Mouse (Mus musculus) hindbrain, embryonic 12.5 days (tissue): ENCODE measurements around the gene Snapc4. TPM values are rescaled to one million over a fixed set of nuclear protein-coding genes. Genes with fewer than 3 reads are reported as not detected.
A peak's percentile ranks its signal among the peaks of the same experiment; 100 is the strongest.

Experiments
- ATAC-seq: fragments of 200-750 bp; cut with Nextera tagmentation; 2 replicates; pipeline ENCODE4 v1.8.0; 2017; ENCODE audit warnings: moderate TSS enrichment; ENCODE audit not compliant: low FRiP score
- H3K27ac ChIP-seq: fragments of 300-500 bp; sonication (generic); 2 replicates; pipeline ENCODE4 v1.5.1; 2016; ENCODE audit warnings: mild to moderate bottlenecking
- H3K27me3 ChIP-seq: fragments of 300-500 bp; sonication (generic); 2 replicates; pipeline ENCODE4 v1.6.1; 2016; ENCODE audit warnings: mild to moderate bottlenecking
- H3K36me3 ChIP-seq: fragments of 300-500 bp; sonication (generic); 2 replicates; pipeline ENCODE4 v1.6.1; 2016; ENCODE audit warnings: mild to moderate bottlenecking
- H3K4me1 ChIP-seq: fragments of 300-500 bp; sonication (generic); 2 replicates; pipeline ENCODE4 v1.6.1; 2016
- H3K4me2 ChIP-seq: fragments of 300-500 bp; sonication (generic); replicated peaks from 2 replicates; pipeline ENCODE4 v1.6.1; 2016; ENCODE audit warnings: mild to moderate bottlenecking
- H3K4me3 ChIP-seq: fragments of 300-500 bp; sonication (generic); 2 replicates; pipeline ENCODE4 v1.5.1; 2016; ENCODE audit warnings: mild to moderate bottlenecking
- H3K9ac ChIP-seq: fragments of 300-500 bp; sonication (generic); 2 replicates; pipeline ENCODE4 v1.6.1; 2016; ENCODE audit warnings: mild to moderate bottlenecking, moderate library complexity
- H3K9me3 ChIP-seq: fragments of 300-500 bp; sonication (generic); replicated peaks from 2 replicates; pipeline ENCODE4 v1.6.1; 2016; ENCODE audit warnings: mild to moderate bottlenecking
- WGBS: fragments of 180-500 bp; shearing (Covaris S2); methylation state at CpG from one replicate; pipeline ENCODE4 v1.1.7; 2016; 5-methylcytosine and 5-hydroxymethylcytosine counted together
- polyA plus RNA-seq: library from polyadenylated mRNA; unstranded; fragments of >200 nt; fragmentation: Nextera tagmentation; extraction: Ambion mirVana; gene quantifications from 2 replicates; pipeline ENCODE4 v1.2.1, GENCODE M21; 2016

Gene Snapc4
- polyA plus RNA-seq, 1 experiment from 2014 or later, result 37.3 TPM

DNA sequence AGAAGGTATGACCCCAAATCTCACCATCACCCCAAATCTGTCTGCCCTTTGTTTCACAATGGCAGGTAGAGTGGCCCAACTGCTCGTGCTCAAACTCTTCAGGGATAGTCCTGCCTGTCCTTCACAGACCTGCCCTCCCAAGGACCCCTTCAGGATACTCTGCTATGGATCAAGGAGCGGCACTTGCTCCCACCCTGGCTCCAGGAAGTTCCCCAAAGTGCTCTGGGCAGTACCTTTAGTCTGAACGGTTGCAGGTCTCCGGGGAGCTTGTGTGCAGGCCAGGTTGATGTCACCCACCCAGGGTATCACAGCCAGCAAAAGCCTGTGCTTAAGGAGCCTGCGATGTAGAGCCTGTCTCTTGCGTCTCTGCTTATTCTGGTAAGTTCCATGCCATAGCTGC, 12.5 kb downstream of the Snapc4 start:
- Histone ChIP-seq H3K9me3 (no peaks in the 10 kb centered on the region), H3K4me2 (no peak overlapping the region), H3K27me3 (no peaks in the 10 kb centered on the region), H3K36me3 (peaks cover 94% of the 10 kb centered on the region), H3K4me1 (no peaks in the 10 kb centered on the region), H3K4me3 (no peak overlapping the region), H3K27ac (no peak overlapping the region), H3K9ac (no peak overlapping the region)
- ATAC-seq, result no peak
- WGBS, result 89% methylated on average over 6 of the region's 6 CpGs

DNA sequence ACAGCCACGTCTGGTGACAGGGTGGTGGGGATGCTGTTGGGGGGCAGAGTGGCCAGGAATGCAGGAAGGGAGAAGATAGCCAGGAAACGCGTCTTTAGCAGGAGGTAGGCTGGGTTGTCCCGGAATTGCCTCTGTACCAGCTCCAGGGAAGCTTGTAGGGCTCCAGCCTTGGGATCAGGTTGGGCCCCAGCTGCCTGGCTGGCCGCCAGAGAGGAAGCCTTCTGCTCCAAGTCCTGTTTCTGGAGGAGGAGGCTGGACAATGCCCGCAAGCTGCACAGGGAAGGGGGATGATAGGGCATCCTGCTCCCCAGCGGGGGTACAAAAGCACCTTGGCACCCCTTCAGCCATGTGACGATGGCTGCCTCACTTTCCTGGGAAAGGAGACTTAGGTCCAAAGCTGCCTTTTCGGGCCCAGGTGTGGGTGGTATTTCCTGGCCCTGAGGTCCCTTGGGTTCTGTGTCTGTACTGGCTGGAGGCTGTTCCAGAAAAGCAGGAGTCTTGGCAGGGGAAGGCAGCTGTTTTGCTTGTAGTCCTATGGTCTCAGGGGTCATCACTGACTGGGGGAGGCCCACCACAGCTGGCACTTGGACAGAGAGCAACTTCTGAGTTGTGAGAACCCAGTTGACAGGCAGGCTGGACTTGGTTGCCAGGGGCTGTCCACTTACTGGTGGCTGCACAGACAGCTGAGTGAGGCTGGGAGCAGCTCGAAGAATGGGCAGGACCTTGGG, 15.6 kb downstream of the Snapc4 start:
- Histone ChIP-seq H3K27me3 (no peaks in the 10 kb centered on the region), H3K4me1 (no peaks in the 10 kb centered on the region), H3K4me3 (no peak overlapping the region), H3K9me3 (no peaks in the 10 kb centered on the region), H3K27ac (no peak overlapping the region), H3K4me2 (no peak overlapping the region), H3K36me3 (peaks cover 75% of the 10 kb centered on the region), H3K9ac (no peak overlapping the region)
- WGBS, result 86% methylated on average over 10 of the region's 10 CpGs
- no peak for ATAC-seq

DNA sequence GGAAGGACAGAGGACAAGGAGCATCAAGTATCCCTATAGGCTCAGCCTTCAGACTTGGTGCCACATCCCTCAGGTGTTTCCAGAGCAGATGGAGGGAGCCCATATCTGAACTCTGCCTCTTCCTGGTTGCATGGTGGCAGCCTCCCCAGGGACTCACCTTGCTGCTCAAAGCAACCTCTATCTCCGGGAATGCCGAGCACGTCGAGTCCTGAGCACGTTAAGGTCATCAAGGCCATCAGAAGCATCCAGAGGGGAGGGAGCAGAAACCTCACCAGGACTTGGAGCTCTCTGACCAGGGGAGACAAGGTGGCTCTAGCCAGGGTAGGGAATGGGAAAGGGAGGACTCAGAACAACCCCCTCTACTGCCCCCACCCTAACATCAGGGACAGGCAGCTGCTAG, 17.0 kb downstream of the Snapc4 start:
- Histone ChIP-seq H3K9ac (no peak overlapping the region), H3K4me1 (no peaks in the 10 kb centered on the region), H3K27ac (no peak overlapping the region), H3K36me3 (peaks cover 61% of the 10 kb centered on the region), H3K27me3 (no peaks in the 10 kb centered on the region), H3K4me2 (no peak overlapping the region), H3K4me3 (no peak overlapping the region), H3K9me3 (no peaks in the 10 kb centered on the region)
- no peak for ATAC-seq
- WGBS, result 87% methylated on average over 5 of the region's 5 CpGs

DNA sequence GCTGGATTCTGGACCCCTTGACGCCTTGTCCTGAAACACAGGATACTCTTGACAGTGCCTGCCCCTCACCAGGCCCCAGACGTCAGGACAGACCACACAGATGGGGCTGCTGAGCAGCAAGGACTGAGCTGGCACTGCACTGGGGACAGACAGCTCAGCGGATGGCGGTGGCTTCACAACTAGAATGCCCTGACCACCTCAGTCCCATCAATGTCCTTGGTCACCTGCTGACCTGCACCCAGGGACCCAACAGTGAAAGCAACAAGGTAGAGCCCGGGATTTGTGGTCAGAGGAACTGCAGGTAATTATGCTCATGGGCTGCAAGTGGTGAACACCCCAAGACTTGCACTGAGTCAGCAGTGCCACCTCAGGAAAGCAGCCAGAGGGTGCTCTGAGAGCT, 17.5 kb downstream of the Snapc4 start:
- no peak for ATAC-seq
- no peak overlapping the region for H3K27ac ChIP-seq
- 86% methylated on average over 5 of the region's 5 CpGs for WGBS
- H3K4me3 ChIP-seq, result no peak overlapping the region
- no peaks in the 10 kb centered on the region for H3K27me3 ChIP-seq
- H3K4me1 ChIP-seq, result no peaks in the 10 kb centered on the region
- H3K36me3 ChIP-seq, result peaks cover 56% of the 10 kb centered on the region
- no peak overlapping the region for H3K4me2 ChIP-seq
- H3K9ac ChIP-seq, result no peak overlapping the region
- no peaks in the 10 kb centered on the region for H3K9me3 ChIP-seq

DNA sequence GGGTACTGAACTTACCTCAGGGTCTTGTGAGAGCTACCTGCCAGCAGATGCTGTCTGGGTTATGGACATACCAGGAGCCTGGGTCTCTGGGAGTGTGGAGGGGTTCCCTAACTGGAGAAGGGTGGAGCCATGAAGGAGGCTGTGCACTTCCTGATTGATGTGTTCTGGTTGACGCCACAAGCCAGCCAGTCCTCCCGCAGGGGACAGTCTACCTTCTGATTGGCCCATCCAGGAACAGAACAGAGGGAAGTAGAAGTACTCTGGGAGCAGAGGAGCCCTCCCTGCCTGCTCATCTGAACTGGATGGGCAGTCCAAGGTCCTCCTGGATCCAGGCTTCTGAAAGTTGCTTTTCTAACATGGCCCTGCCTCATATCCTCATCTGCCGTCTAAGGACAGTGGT, 19.7 kb downstream of the Snapc4 start, which contains the start of gene Card9:
Gene Card9 (minus strand): TSS at position 147 of the 400 bp plus-strand sequence.
- no peaks in the 10 kb centered on the region for H3K27me3 ChIP-seq
- ATAC-seq, result no peak
- H3K9me3 ChIP-seq, result no peaks in the 10 kb centered on the region
- H3K27ac ChIP-seq, result no peak within 1 kb of the TSS; the same call in 1 of the 2 replicates
- H3K4me1 ChIP-seq, result peaks cover 5% of the 10 kb centered on the region; the same call in 1 of the 2 replicates
- H3K4me3 ChIP-seq, result no peak within 1 kb of the TSS
- H3K36me3 ChIP-seq, result peaks cover 34% of the 10 kb centered on the region
- WGBS, result 47% methylated on average over 3 of the region's 3 CpGs
- no peak within 1 kb of the TSS for H3K4me2 ChIP-seq
- H3K9ac ChIP-seq, result no peak within 1 kb of the TSS; the same call in 1 of the 2 replicates

DNA sequence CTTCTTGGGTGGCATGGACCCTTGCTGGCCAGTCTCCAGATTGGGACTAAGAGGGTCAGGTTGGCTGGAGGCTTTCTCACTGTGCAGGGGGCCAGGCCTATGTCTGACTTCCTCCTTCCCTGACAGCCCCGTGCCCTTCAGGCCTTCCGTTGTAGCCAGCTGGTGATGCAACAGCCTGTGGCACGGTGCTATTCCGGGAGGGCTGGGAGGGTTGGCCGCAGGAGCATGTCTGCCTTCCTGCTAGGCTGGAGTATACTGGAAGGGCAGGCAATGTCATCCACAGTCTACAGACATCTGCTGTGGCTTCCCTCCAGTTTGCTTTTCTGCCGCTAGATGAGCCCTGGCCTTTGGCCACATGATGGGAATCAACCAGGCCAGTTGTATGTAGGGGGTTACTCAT, 20.5 kb downstream of the Snapc4 start:
- no peak overlapping the region; the same call in 1 of the 2 replicates for H3K9ac ChIP-seq
- peaks cover 26% of the 10 kb centered on the region for H3K36me3 ChIP-seq
- 88% methylated on average over 6 of the region's 6 CpGs for WGBS
- no peak overlapping the region for H3K4me2 ChIP-seq
- H3K9me3 ChIP-seq, result no peaks in the 10 kb centered on the region
- peaks cover 5% of the 10 kb centered on the region; the same call in 1 of the 2 replicates for H3K4me1 ChIP-seq
- no peak overlapping the region for H3K27ac ChIP-seq
- no peak overlapping the region for H3K4me3 ChIP-seq
- ATAC-seq, result no peak
- H3K27me3 ChIP-seq, result no peaks in the 10 kb centered on the region

DNA sequence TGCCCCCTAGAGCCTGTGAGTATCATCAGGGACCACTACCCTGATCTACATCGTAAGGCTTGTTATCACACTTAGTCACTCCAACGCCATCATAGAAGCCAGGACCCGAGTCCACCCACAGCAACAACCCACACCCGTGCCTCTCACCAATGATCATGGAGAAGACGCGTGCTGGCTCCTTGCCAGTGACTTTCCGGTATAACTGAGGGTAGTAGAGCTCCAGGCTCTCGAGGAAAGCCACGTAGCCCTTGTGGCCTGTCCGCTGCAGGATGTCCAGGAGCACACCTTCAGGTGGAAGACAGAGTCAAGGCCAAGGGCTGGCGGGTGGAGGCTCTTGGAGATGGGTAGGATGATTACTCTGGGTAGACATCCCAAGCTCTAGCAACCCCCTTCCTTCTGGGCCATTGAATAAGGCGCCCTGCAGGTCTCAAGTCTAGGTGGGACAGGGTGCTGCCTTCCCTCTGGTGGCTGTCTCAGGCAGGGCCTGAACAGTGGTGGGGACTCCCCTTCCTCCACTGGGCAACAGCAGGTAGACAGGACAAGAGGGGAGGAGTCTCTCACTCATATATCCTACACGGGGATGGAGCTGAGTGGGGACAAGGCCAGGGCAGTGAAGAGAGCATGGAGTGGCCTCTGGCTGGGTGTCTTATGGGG, 21.7 kb downstream of the Snapc4 start:
- no peaks in the 10 kb centered on the region for H3K9me3 ChIP-seq
- peaks cover 16% of the 10 kb centered on the region for H3K36me3 ChIP-seq
- no peaks in the 10 kb centered on the region for H3K27me3 ChIP-seq
- peaks cover 5% of the 10 kb centered on the region for H3K4me1 ChIP-seq
- H3K4me3 ChIP-seq, result no peak overlapping the region
- H3K4me2 ChIP-seq, result no peak overlapping the region
- 91% methylated on average over 13 of the region's 13 CpGs for WGBS
- no peak for ATAC-seq
- no peak overlapping the region for H3K27ac ChIP-seq
- no peak overlapping the region for H3K9ac ChIP-seq

DNA sequence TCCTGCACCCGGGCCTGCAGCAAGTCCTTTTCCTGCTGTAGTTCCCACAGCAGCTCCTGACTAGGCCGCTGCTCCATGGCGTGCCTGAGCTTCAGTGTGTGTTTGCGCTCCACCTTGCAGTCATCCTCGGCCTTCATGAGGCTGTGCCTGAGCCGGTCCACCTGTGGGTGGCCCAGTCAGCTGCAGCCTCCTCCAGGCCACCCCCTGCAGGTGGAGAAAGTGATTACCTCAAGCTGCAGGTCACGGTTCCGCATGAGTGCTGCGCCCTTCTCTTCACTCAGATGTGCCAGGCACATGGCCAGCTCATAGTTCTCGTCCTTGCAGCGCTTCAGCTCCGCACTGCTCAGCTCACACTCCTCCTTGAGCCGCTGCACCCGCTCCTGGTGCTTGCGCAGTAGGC, 23.0 kb downstream of the Snapc4 start:
- no peak for ATAC-seq
- no peaks in the 10 kb centered on the region for H3K27me3 ChIP-seq
- H3K4me2 ChIP-seq, result no peak overlapping the region
- H3K27ac ChIP-seq, result no peak overlapping the region
- H3K4me1 ChIP-seq, result peaks cover 16% of the 10 kb centered on the region
- peaks cover 7% of the 10 kb centered on the region; the same call in 1 of the 2 replicates for H3K36me3 ChIP-seq
- H3K9ac ChIP-seq, result peak overlapping the region; percentile 13; the same call in 1 of the 2 replicates
- 58% methylated on average over 15 of the region's 15 CpGs for WGBS
- no peak overlapping the region for H3K4me3 ChIP-seq
- H3K9me3 ChIP-seq, result no peaks in the 10 kb centered on the region

DNA sequence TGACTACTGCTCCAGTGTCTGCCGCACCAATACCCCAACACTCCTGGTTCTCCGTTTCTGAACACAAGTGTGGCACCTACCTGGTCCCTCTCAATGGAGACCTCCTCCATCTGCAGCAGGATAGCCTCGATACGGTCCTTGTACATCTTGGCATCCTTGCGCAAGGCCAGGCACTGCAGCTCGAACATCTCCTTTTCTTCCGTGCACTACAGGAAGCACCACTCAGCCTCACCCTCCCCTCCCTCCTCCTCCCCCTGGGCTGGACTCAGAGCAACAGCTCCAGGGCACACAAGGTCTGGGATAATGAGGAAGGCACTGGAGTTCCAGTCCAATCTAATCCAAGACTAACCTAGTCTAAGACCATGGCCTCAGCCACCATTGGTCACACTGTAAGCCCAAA, 23.8 kb downstream of the Snapc4 start:
- WGBS, result 78% methylated on average over 7 of the region's 7 CpGs
- no peaks in the 10 kb centered on the region for H3K27me3 ChIP-seq
- H3K9ac ChIP-seq, result no peak overlapping the region
- ATAC-seq, result no peak
- no peak overlapping the region for H3K27ac ChIP-seq
- peaks cover 7% of the 10 kb centered on the region; the same call in 1 of the 2 replicates for H3K36me3 ChIP-seq
- H3K9me3 ChIP-seq, result no peaks in the 10 kb centered on the region
- no peak overlapping the region for H3K4me3 ChIP-seq
- H3K4me2 ChIP-seq, result no peak overlapping the region
- peaks cover 18% of the 10 kb centered on the region for H3K4me1 ChIP-seq

DNA sequence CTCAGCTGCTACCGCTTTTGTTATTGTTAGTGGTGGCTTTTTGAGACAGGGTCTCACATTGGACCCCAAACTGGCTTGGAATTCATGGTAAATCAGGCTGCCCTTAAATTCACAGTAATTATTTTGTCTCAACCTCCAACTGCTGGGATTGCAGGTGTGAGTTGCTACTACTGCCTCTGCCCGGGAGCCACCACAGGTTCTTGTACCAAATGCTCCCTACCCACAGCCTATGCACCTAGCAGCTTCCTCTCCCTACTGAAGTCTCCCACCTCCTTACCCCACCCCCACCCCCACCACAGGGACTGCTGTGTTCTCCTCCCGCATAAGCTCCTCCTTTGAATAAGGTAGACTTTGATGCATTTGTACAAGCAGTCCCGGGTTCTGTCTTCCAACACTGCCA, 24.2 kb downstream of the Snapc4 start:
- Histone ChIP-seq H3K27ac (no peak overlapping the region), H3K36me3 (peaks cover 5% of the 10 kb centered on the region; the same call in 1 of the 2 replicates), H3K27me3 (no peaks in the 10 kb centered on the region), H3K9ac (no peak overlapping the region), H3K9me3 (no peaks in the 10 kb centered on the region), H3K4me2 (no peak overlapping the region), H3K4me3 (no peak overlapping the region), H3K4me1 (peaks cover 20% of the 10 kb centered on the region)
- no peak for ATAC-seq
- 86% methylated on average over 4 of the region's 4 CpGs for WGBS

DNA sequence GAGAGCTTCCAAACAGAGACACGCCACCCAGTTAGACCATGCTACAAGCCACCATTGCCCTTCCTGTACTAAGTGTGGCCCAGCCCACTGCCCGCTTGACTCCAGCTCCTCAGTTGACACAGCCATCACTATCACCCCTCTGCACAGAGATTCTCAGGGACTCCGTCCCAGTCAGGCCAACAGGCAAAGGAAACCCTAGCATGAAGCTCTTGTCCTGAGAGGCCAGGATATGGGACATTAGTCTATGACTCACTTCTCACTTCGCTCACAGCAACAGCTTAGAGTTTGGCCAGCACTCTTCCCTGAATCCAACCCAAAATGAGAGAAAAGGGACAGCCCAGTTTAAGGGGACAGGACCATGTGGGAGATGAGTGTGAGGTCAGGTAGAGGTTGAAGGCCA, 26.1 kb downstream of the Snapc4 start:
- peaks cover 9% of the 10 kb centered on the region for H3K36me3 ChIP-seq
- WGBS, result 92% methylated on average over 4 of the region's 4 CpGs
- no peak overlapping the region for H3K4me3 ChIP-seq
- H3K27ac ChIP-seq, result no peak overlapping the region
- no peaks in the 10 kb centered on the region for H3K27me3 ChIP-seq
- no peak for ATAC-seq
- no peak overlapping the region for H3K4me2 ChIP-seq
- 0 out of 2 replicates have a peak overlapping the region, but pooled peaks have one; percentile 13 for H3K9ac ChIP-seq
- H3K4me1 ChIP-seq, result peaks cover 30% of the 10 kb centered on the region
- H3K9me3 ChIP-seq, result no peaks in the 10 kb centered on the region

DNA sequence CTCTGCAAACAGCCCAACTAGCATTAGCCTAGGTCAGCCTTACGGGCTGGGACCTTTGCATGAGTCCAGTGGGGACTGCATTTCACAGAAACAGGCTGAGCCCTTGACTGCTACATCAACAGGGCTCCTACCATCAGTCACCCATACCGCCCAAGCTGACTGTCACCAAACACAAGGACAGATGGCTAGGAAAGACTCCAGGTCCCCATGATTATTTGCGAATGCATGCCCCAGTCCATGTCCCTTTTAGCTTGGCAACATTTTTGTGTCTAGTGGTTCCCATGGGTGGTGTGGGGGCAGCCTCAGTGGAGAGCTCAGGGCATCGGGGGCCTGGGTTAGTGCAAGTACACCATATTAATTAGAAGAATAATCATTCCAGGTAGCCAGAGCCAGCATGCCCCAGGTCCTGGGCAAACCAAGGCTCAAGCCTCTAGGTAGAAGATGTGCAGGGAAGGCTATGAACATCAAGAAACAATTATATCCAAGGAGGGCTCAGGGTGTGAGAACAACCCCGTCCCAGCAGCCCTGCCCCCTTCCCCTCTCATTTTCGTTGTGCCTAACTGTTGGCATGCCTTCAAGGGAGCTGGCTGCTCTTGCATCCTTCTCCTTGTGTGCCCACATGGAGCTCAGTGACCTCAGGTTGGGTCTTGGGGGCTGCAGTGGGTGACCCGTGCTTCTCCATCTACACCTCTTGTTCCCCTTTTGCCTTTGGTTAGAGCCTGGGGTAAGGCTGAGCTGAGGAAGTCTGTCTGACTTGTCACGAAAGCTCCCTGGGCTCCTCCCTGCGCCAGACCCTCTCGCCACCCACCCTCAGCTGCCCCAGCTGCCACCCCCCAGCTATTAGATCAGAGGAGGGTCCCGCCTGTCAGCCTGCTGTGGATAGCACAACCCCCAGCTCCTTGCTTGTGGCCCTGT, 27.1 kb downstream of the Snapc4 start:
- ATAC-seq, result no peak
- Histone ChIP-seq H3K4me2 (peak overlapping the region; percentile 96), H3K36me3 (peaks cover 20% of the 10 kb centered on the region), H3K9ac (peak overlapping the region; percentile 91), H3K4me1 (peaks cover 30% of the 10 kb centered on the region), H3K27me3 (no peaks in the 10 kb centered on the region), H3K9me3 (no peaks in the 10 kb centered on the region), H3K27ac (no peak overlapping the region), H3K4me3 (peak overlapping the region; percentile 78)
- WGBS, result 83% methylated on average over 11 of the region's 11 CpGs
